Mouse (Mus musculus) embryonic facial prominence, embryonic 13.5 days (tissue): ENCODE results near the gene Ccdc36. TPM values are rescaled to one million over a fixed set of nuclear protein-coding genes. Genes with fewer than 3 reads are reported as not detected.

ENCODE experiments used
- polyA plus RNA-seq: library from polyadenylated mRNA; unstranded; fragments of >200 nt; fragmentation: Nextera tagmentation; extraction: Ambion mirVana; gene quantifications from 2 replicates; pipeline ENCODE4 v1.2.1, GENCODE M21; 2015

Gene Ccdc36
- polyA plus RNA-seq, 1 experiment from 2014 or later: 1.3 TPM

Other genes starting within 250 kb of the Ccdc36 start
- gene Bsn, start 238.1 kb downstream of the Ccdc36 start, polyA plus RNA-seq: 0.63 and 0.69 TPM in 2 replicates
- 52.6 and 54.7 TPM in 2 replicates for gene Dag1, start 164.5 kb downstream of the Ccdc36 start, polyA plus RNA-seq
- 48.9 and 50.1 TPM in 2 replicates for gene Nicn1, start 138.1 kb downstream of the Ccdc36 start, polyA plus RNA-seq
- gene Amt, start 131.6 kb downstream of the Ccdc36 start, polyA plus RNA-seq: 12.5 and 15.3 TPM in 2 replicates
- gene Rhoa, start 122.4 kb downstream of the Ccdc36 start, polyA plus RNA-seq: 437 and 448 TPM in 2 replicates
- gene Tcta, start 122.3 kb downstream of the Ccdc36 start, polyA plus RNA-seq: 31.5 and 34.2 TPM in 2 replicates
- gene Gpx1, start 89.6 kb downstream of the Ccdc36 start, polyA plus RNA-seq: 775 and 811 TPM in 2 replicates
- 106 and 110 TPM in 2 replicates for gene Usp4, start 80.6 kb downstream of the Ccdc36 start, polyA plus RNA-seq
- 1.1 TPM in 2 replicates for gene 1700102P08Rik, start 35.7 kb downstream of the Ccdc36 start, polyA plus RNA-seq
- not detected in 2 replicates for gene BC048562, start 8.0 kb upstream of the Ccdc36 start, polyA plus RNA-seq
- gene Ccdc71, start 32.0 kb upstream of the Ccdc36 start, polyA plus RNA-seq: 60.4 and 64.3 TPM in 2 replicates
- 36.5 and 42.8 TPM in 2 replicates for gene Klhdc8b, start 33.1 kb upstream of the Ccdc36 start, polyA plus RNA-seq
- 51.1 and 63.2 TPM in 2 replicates for gene Lamb2, start 51.3 kb upstream of the Ccdc36 start, polyA plus RNA-seq
- gene Usp19, start 62.1 kb upstream of the Ccdc36 start, polyA plus RNA-seq: 75.9 and 77.2 TPM in 2 replicates
- 116 and 124 TPM in 2 replicates for gene Qars, start 79.2 kb upstream of the Ccdc36 start, polyA plus RNA-seq
- gene Qrich1, start 88.3 kb upstream of the Ccdc36 start, polyA plus RNA-seq: 123 and 128 TPM in 2 replicates
- gene Impdh2, start 131.8 kb upstream of the Ccdc36 start, polyA plus RNA-seq: 191 and 227 TPM in 2 replicates
- gene Ndufaf3, start 138.9 kb upstream of the Ccdc36 start, polyA plus RNA-seq: 42.3 and 50.4 TPM in 2 replicates
- 176 and 185 TPM in 2 replicates for gene Dalrd3, start 141.4 kb upstream of the Ccdc36 start, polyA plus RNA-seq
- gene Wdr6, start 150.3 kb upstream of the Ccdc36 start, polyA plus RNA-seq: 140 and 147 TPM in 2 replicates
- 9.6 and 13.3 TPM in 2 replicates for gene P4htm, start 169.2 kb upstream of the Ccdc36 start, polyA plus RNA-seq
- gene Arih2, start 220.9 kb upstream of the Ccdc36 start, polyA plus RNA-seq: 51.9 and 53.7 TPM in 2 replicates
- gene Slc25a20, start 233.6 kb upstream of the Ccdc36 start, polyA plus RNA-seq: 47.1 and 48.4 TPM in 2 replicates